Mouse (Mus musculus) stomach, embryonic 15.5 days (tissue): Measurements from ENCODE around the gene Hopx. TPM values are rescaled to one million over a fixed set of nuclear protein-coding genes. Genes with fewer than 3 reads are reported as not detected.

ENCODE experiments used
- ATAC-seq: fragments of 200-750 bp; cut with Nextera tagmentation; 2 replicates; pipeline ENCODE4 v1.8.0; 2017; ENCODE audit warnings: low read depth, moderate number of reproducible peaks, moderate TSS enrichment; ENCODE audit not compliant: insufficient read depth, low FRiP score
- H3K27ac ChIP-seq: fragments of 300-500 bp; sonication (generic); 2 replicates; pipeline ENCODE4 v1.5.1; 2015; ENCODE audit warnings: mild to moderate bottlenecking, inconsistent platforms
- H3K27me3 ChIP-seq: fragments of 300-500 bp; sonication (generic); replicated peaks from 2 replicates; pipeline ENCODE4 v1.6.1; 2015; ENCODE audit warnings: inconsistent platforms
- H3K36me3 ChIP-seq: fragments of 300-500 bp; sonication (generic); 2 replicates; pipeline ENCODE4 v1.6.1; 2015; ENCODE audit warnings: inconsistent platforms
- H3K4me1 ChIP-seq: fragments of 300-500 bp; sonication (generic); 2 replicates; pipeline ENCODE4 v1.6.1; 2015; ENCODE audit warnings: inconsistent platforms
- H3K4me2 ChIP-seq: fragments of 300-500 bp; sonication (generic); 2 replicates; pipeline ENCODE4 v1.6.1; 2015; ENCODE audit warnings: mild to moderate bottlenecking, inconsistent platforms
- H3K4me3 ChIP-seq: fragments of 300-500 bp; sonication (generic); replicated peaks from 2 replicates; pipeline ENCODE4 v1.5.1; 2015; ENCODE audit warnings: inconsistent platforms
- H3K9ac ChIP-seq: fragments of 300-500 bp; sonication (generic); 2 replicates; pipeline ENCODE4 v1.6.1; 2015; ENCODE audit warnings: inconsistent platforms
- H3K9me3 ChIP-seq: fragments of 300-500 bp; sonication (generic); 2 replicates; pipeline ENCODE4 v1.6.1; 2016; ENCODE audit warnings: inconsistent platforms
- WGBS: fragments of 180-500 bp; shearing (Covaris S2); methylation state at CpG from one replicate; pipeline ENCODE4 v1.1.7; 2015; 5-methylcytosine and 5-hydroxymethylcytosine counted together
- polyA plus RNA-seq: library from polyadenylated mRNA; unstranded; fragments of >200 nt; fragmentation: Nextera tagmentation; extraction: Ambion mirVana; gene quantifications from 2 replicates; pipeline ENCODE4 v1.2.1, GENCODE M21; 2015

The Hopx gene
- polyA plus RNA-seq, 1 experiment from 2014 or later, result 3.5 TPM

DNA sequence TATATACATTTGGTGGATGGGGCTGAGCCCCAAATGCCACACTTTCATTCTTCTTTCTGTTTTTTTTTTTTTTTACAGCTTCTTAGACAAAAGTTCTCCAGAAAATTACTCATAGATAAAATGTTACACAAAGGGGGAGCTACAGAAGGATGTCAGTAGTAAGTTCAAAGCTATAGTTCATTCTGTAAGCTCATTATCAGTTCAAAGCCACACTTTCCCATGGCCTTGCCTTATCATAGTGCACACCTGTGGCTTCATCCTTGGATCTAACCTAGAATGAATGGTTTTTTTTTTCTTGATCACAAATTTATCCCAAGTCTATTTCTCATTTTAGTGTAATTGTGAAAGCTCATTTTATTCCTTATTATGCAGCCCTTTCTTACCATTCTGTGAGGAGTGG, 75.5 kb downstream of the Hopx start:
- no peak overlapping the region for H3K27ac ChIP-seq
- ATAC-seq, result no peak
- no peak overlapping the region for H3K4me2 ChIP-seq
- no peaks in the 10 kb centered on the region for H3K36me3 ChIP-seq
- no peaks in the 10 kb centered on the region for H3K4me1 ChIP-seq
- no peaks in the 10 kb centered on the region for H3K9me3 ChIP-seq
- no peak overlapping the region for H3K4me3 ChIP-seq
- no peaks in the 10 kb centered on the region for H3K27me3 ChIP-seq
- H3K9ac ChIP-seq, result no peak overlapping the region

DNA sequence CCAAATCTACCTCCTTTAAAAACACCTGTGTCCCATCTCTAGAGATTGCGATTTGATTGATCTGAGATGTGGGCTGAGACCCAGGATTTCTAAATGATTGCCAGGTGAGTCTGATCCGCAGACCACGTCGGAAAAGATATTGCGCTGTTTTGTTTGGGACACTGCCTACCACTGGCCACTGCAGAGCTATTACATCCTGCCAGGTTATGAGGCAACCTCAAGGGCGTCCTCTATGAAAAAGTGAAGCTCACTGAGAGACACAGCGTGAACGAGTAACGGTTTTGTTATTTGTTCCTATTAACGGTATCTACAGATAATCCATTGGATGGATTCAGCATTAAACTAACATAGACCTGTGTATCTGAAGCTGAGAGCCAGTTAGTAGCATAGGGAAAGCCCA, 76.5 kb downstream of the Hopx start:
- Histone ChIP-seq H3K9ac (no peak overlapping the region), H3K27me3 (no peaks in the 10 kb centered on the region), H3K4me3 (no peak overlapping the region), H3K4me1 (no peaks in the 10 kb centered on the region), H3K4me2 (no peak overlapping the region), H3K27ac (no peak overlapping the region), H3K36me3 (no peaks in the 10 kb centered on the region), H3K9me3 (no peaks in the 10 kb centered on the region)
- ATAC-seq, result no peak
- 90% methylated on average over 10 of the region's 10 CpGs for WGBS

Other genes starting within 250 kb of the Hopx start
- gene Aasdh, start 209.6 kb downstream of the Hopx start, polyA plus RNA-seq, result 14.5 and 16.7 TPM in 2 replicates
- gene Paics, start 163.8 kb downstream of the Hopx start, polyA plus RNA-seq, result 220 and 231 TPM in 2 replicates
- 27.0 and 27.6 TPM in 2 replicates for gene Ppat, start 163.5 kb downstream of the Hopx start, polyA plus RNA-seq
- gene Srp72, start 140.4 kb downstream of the Hopx start, polyA plus RNA-seq, result 89.4 and 94.1 TPM in 2 replicates
- 0.54 TPM in 1 of 2 replicates, not detected in the other for gene Arl9, start 111.1 kb downstream of the Hopx start, polyA plus RNA-seq
- 0.22 and 0.48 TPM in 2 replicates for gene Thegl, start 99.1 kb downstream of the Hopx start, polyA plus RNA-seq
- gene Spink2, start 96.3 kb upstream of the Hopx start, polyA plus RNA-seq, result 1.6 and 1.9 TPM in 2 replicates
- 27.1 and 28.7 TPM in 2 replicates for gene Rest, start 150.4 kb upstream of the Hopx start, polyA plus RNA-seq
- gene Noa1, start 195.0 kb upstream of the Hopx start, polyA plus RNA-seq, result 32.0 and 32.2 TPM in 2 replicates
- gene Polr2b, start 195.0 kb upstream of the Hopx start, polyA plus RNA-seq, result 52.1 and 56.3 TPM in 2 replicates